ENCODE assay signal across 9 mouse cellular contexts in the genomic region with DNA sequence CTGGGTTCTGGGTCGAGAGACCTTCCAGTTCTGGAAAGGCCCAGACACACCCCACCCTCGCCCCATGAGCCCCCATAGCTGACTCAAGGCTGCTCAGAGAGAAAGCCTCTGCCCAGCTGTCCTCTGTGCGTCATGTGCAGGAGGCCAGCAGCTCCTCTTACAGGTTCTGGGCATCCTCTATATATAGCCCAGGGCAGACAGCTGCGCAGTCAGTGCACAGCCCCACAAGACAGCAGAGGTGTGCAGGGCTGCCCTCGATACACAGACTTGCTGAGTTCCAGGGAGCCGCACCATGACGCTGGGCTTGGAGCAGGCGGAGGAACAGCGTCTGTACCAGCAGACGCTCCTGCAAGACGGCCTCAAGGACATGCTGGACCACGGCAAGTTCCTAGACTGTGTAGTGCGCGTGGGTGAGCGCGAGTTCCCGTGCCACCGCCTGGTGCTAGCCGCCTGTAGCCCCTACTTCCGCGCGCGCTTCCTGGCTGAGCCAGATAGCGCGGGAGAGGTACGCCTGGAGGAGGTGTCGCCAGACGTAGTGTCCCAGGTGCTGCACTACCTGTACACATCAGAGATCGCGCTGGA. TPM values are rescaled to one million over a fixed set of nuclear protein-coding genes. Genes with fewer than 3 reads are reported as not detected.
DNase-seq lines count a peak whose midpoint lies in the region; ATAC-seq lines count a peak whose summit lies in the region.
"Had no signal": no experiment of that assay in that cellular context is flagged by ENCODE, and none has a peak within 500 bp of the region (broad histone marks: within the 10 kb centered on the region; RNA-seq: fewer than 3 reads in every experiment).

A gene (plus strand): TSS at position 124 of the 582 bp plus-strand sequence.

- ATAC-seq in lung, embryonic 16.5 days (ENCODE audit: low read depth) = peak; percentile 41; the same call in 1 of the 2 replicates
- peak; percentile 68 for ATAC-seq in forebrain, embryonic 13.5 days
- ATAC-seq in midbrain, embryonic 11.5 days (ENCODE audit: low FRiP score) = peak; percentile 14; the same call in 1 of the 2 replicates
- ATAC-seq in monocyte, adult 5-6 weeks (replicated peaks; ENCODE audit: insufficient number of reproducible peaks, low FRiP score, low TSS enrichment, poor library complexity, severe bottlenecking) = no peak

- WGBS in lung, embryonic 16.5 days = 13% methylated on average over 27 of the region's 30 CpGs
- WGBS in forebrain, embryonic 13.5 days = 21% methylated on average over 30 of the region's 30 CpGs
- 23% methylated on average over 30 of the region's 30 CpGs for WGBS in midbrain, embryonic 11.5 days

- DNase-seq in lung, postnatal 36 days = no peak
- no peak for DNase-seq in heart, postnatal 25 days (ENCODE audit: low spot score)
- DNase-seq in midbrain, embryonic 11.5 days (ENCODE audit: low spot score, missing footprints) = peak; percentile 82
- DNase-seq in c-Kit-positive CD71-positive TER-119-positive erythroid progenitor cells, embryonic 14.5 days (ENCODE audit: low spot score) = no peak
- DNase-seq in ovary, postnatal 36 days (ENCODE audit: low spot score) = no peak

- H3K9ac ChIP-seq in lung, embryonic 16.5 days (ENCODE audit: low read length) = 0 out of 2 replicates have a peak within 1 kb of the TSS, but pooled peaks have one; percentile 19
- H3K9ac ChIP-seq in forebrain, embryonic 13.5 days = peak within 1 kb of the TSS; percentile 45
- H3K9ac ChIP-seq in midbrain, embryonic 11.5 days (ENCODE audit: low read length) = no peak within 1 kb of the TSS

- intact Hi-C loops in heart, postnatal 25 days (cut with DNase I) = no loop called here

- H3K4me3 ChIP-seq in lung, embryonic 16.5 days (ENCODE audit: low read length) = peak within 1 kb of the TSS; percentile 37
- H3K4me3 ChIP-seq in forebrain, embryonic 13.5 days = peak within 1 kb of the TSS; percentile 37
- peak within 1 kb of the TSS; percentile 20 for H3K4me3 ChIP-seq in midbrain, embryonic 11.5 days (ENCODE audit: low read depth, low read length)

- H3K36me3 ChIP-seq in lung, embryonic 16.5 days (ENCODE audit: control insufficient read depth, insufficient read depth, low read length) = no peaks in the 10 kb centered on the region
- H3K36me3 ChIP-seq in forebrain, embryonic 13.5 days (ENCODE audit: poor library complexity, severe bottlenecking) = no peaks in the 10 kb centered on the region
- no peaks in the 10 kb centered on the region for H3K36me3 ChIP-seq in midbrain, embryonic 11.5 days (ENCODE audit: control insufficient read depth, insufficient read depth, low read length)

- H3K9me3 ChIP-seq in lung, embryonic 16.5 days (ENCODE audit: control insufficient read depth, low read length) = no peaks in the 10 kb centered on the region
- no peaks in the 10 kb centered on the region for H3K9me3 ChIP-seq in forebrain, embryonic 13.5 days (replicated peaks)
- H3K9me3 ChIP-seq in midbrain, embryonic 11.5 days (ENCODE audit: control insufficient read depth, low read length) = no peaks in the 10 kb centered on the region

- peaks cover 34% of the 10 kb centered on the region for H3K27me3 ChIP-seq in lung, embryonic 16.5 days (ENCODE audit: control insufficient read depth, insufficient read depth, low read depth, low read length)
- H3K27me3 ChIP-seq in forebrain, embryonic 13.5 days = peaks cover 48% of the 10 kb centered on the region
- peaks cover 29% of the 10 kb centered on the region for H3K27me3 ChIP-seq in midbrain, embryonic 11.5 days (ENCODE audit: control insufficient read depth, insufficient read depth, low read length)

- H3K4me2 ChIP-seq in lung, embryonic 16.5 days (ENCODE audit: low read depth, low read length) = peak within 1 kb of the TSS; percentile 62
- H3K4me2 ChIP-seq in forebrain, embryonic 13.5 days = peak within 1 kb of the TSS; percentile 64
- peak within 1 kb of the TSS; percentile 36 for H3K4me2 ChIP-seq in midbrain, embryonic 11.5 days

- no peak within 1 kb of the TSS for H3K27ac ChIP-seq in lung, embryonic 16.5 days (ENCODE audit: low read length)
- H3K27ac ChIP-seq in forebrain, embryonic 13.5 days = no peak within 1 kb of the TSS
- no peak within 1 kb of the TSS for H3K27ac ChIP-seq in midbrain, embryonic 11.5 days (ENCODE audit: low read depth, low read length)
- H3K27ac ChIP-seq: macrophage had no signal

- H3K4me1 ChIP-seq in lung, embryonic 16.5 days (replicated peaks; ENCODE audit: control insufficient read depth, insufficient read depth, low read length) = peaks cover 10% of the 10 kb centered on the region
- H3K4me1 ChIP-seq in forebrain, embryonic 13.5 days = peaks cover 12% of the 10 kb centered on the region
- H3K4me1 ChIP-seq in midbrain, embryonic 11.5 days (ENCODE audit: control insufficient read depth, insufficient read depth, low read length) = peaks cover 4% of the 10 kb centered on the region

RNA-seq across cellular contexts. Expression of the gene that starts here (rescaled TPM):
- 0.57 and 2.2 TPM in 2 replicates for polyA plus RNA-seq in lung, embryonic 16.5 days (2015; fragmentation: Nextera tagmentation; extraction: Ambion mirVana)
- polyA plus RNA-seq in forebrain, embryonic 13.5 days (2015; fragmentation: Nextera tagmentation; extraction: Ambion mirVana) = 0.13 and 0.49 TPM in 2 replicates
- total RNA-seq in heart, postnatal 25 days (2021) = 10 to 100 TPM; 10.1 to 10.5 TPM
- 0.11 and 0.16 TPM in 2 replicates for polyA plus RNA-seq in midbrain, embryonic 11.5 days (2014; fragmentation: Nextera tagmentation; extraction: Ambion mirVana)
- total RNA-seq in monocyte, adult 5-6 weeks (2017) = not detected in 3 replicates
- polyA plus RNA-seq: macrophage had no signal

Comparison
In these comparisons a context has a peak if more than half of its experiments do, and no peak if none do; other contexts are left out.
1. RNA of the gene that starts here (total RNA-seq): 10.1 to 10.5 TPM in heart, postnatal 25 days; not detected in monocyte, adult 5-6 weeks; every median in the first group is over 10 times any median in the second.
2. Peak in ATAC-seq, H3K4me3 ChIP-seq, H3K9ac ChIP-seq and H3K4me2 ChIP-seq in forebrain, embryonic 13.5 days; RNA of the gene not detected or under 1 TPM.
3. Peak in DNase-seq, ATAC-seq, H3K4me3 ChIP-seq and H3K4me2 ChIP-seq in midbrain, embryonic 11.5 days; RNA of the gene not detected or under 1 TPM.
4. Peak in every context shown above with its lines, with median percentiles within 50 percentile points of each other: H3K4me2 ChIP-seq and H3K4me3 ChIP-seq.